Mouse (Mus musculus) heart, postnatal 25 days (tissue): ENCODE results near the gene Ap4e1. TPM values are rescaled to one million over a fixed set of nuclear protein-coding genes. Genes with fewer than 3 reads are reported as not detected.

Experiments used
- DNase-seq: peaks from one replicate; pipeline ENCODE4 v3.0.0; 2022; ENCODE audit warnings: low spot score
- intact Hi-C: fragments of 180-260 bp; cut with DNase I; formaldehyde crosslinking; loops from one replicate; pipeline ENCODE4 v1.15.1; 2025
- total RNA-seq, 2 experiments: library from RNA; stranded (reverse); gene quantifications; 2 replicates each; pipeline ENCODE4 v1.2.3; 2021

The Ap4e1 gene
- total RNA-seq, result 1 to 10 TPM; 7.0 to 7.2 TPM

DNA sequence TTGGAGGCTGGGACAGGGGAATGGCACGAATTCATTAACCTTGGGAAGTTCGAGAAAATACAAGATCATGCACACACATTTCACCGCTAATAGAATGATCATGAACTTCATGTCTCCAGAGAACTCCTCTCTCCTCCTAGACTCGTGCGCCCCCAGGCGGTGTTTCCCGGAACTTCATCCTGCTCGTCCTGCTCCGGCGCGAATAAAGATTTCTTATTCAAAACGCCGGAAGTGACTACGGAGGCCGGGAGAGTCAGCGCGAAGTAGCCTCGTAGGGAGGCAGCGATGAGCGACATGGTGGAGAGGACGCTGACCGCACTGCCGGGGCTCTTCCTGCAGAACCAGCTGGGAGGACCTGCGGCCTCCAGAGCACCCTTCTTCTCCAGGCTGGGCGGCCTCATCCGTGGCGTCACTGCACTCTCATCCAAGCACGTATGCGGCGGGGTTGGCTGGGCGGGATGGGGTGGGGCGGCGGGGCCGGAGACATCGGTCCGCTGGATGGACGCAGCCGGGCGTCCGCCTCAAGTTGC lies at the start of gene Ap4e1:
Gene Ap4e1, plus strand, starts transcription at position 249 of the 530 bp plus-strand sequence.
- DNase-seq, result peak; percentile 87
- intact Hi-C loops, result no loop called here

DNA sequence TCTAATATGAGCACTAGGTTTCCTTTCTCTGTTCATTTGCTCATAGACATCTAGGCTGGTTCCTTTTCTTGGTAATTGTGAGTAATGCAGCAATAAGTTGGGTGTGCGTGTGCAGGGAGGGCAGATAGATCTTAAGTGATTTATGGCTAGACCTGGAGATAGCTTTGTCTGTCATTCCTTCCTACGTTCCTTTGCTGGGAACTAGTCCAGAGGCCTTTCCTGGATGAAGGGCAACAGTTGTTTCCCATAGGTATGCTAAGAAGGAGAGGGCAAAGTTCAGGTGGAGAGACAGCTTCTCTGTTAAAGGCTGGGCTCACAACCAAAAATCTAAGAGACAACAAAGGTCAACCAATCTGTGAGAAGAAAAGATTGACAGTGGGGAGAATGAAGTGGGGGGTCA lies 46.8 kb upstream of the Ap4e1 start:
- DNase-seq, result no peak
- intact Hi-C loops, result no loop called here

DNA sequence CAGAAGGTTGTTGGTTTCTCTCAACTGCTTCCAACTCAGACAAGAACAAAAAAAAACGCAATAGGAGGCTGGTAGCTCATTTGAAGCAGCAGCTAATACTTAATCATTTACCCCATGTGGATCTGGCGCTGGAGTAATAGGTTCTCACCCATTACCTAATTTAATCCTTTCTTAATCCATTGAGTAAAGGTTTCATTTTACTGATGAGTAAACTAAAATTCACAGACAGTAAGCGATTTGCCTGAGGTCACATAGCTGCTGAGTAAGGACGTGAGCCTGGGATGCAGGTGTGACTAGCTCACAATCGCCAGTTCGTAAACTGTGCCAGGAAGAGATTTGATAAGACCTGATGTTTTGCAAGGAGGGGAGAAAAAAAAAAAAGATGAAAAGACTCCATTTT lies 31.1 kb upstream of the Ap4e1 start:
- no peak for DNase-seq
- intact Hi-C loops, result no loop called here

DNA sequence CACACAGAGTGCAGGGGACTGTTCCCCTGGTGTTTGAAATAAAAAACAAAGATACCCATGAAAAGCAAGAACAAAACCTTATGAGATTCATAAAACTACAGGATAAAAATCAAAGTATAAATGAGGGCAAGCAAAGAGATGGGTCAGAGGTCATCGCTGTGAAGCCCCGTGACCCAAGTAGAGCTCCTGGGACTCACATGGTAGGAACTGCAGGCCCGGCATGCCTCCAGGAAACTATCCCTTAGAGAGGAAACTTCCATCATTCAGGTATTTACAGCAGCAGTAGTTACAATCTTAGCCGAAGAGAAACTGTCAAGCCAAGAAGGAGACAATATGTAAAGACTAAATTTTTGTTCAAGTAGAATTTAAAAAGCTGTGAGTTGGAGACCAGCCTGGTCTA lies 25.3 kb upstream of the Ap4e1 start:
- intact Hi-C loops, result no loop called here
- no peak for DNase-seq

DNA sequence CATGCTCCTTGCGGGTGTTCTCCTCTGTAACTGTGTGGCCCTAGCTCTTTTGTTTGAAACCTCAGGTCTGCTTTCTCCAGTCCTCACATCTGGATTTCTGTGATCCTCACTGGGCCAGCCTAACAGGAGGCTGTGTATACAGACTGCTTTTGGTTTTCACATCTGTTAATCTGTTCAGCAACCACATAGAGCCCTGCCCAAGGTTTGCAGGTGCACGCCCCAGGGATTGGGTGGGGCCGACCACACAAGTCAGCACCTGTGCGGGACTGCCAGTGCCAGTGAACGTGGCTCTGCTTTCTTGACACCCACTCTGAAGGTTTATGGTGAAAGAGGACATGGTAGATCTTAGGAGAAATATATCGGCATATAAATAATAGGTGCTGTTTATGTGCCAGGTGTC lies 18.6 kb upstream of the Ap4e1 start:
- intact Hi-C loops, result no loop called here
- no peak for DNase-seq

DNA sequence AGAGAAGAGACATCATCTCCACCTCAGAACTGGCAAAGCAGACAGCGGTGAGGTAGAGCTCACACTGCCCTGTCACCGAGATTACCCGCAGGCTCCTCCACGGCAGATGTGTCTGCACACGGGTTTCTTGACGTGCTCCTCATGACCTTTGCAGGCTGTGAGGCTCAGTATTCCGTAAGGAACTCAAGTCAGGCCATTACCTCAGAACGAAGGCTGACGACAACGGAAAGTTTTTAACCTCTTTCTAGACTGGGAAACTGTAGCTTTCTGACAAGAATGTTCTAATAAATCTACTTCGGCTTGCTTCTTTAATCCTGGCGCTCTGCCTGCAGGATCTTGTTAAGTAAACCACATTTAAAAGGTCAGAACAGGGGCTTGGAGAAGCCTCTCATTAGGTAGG lies 15.8 kb upstream of the Ap4e1 start:
- intact Hi-C loops, result no loop called here
- DNase-seq, result no peak

DNA sequence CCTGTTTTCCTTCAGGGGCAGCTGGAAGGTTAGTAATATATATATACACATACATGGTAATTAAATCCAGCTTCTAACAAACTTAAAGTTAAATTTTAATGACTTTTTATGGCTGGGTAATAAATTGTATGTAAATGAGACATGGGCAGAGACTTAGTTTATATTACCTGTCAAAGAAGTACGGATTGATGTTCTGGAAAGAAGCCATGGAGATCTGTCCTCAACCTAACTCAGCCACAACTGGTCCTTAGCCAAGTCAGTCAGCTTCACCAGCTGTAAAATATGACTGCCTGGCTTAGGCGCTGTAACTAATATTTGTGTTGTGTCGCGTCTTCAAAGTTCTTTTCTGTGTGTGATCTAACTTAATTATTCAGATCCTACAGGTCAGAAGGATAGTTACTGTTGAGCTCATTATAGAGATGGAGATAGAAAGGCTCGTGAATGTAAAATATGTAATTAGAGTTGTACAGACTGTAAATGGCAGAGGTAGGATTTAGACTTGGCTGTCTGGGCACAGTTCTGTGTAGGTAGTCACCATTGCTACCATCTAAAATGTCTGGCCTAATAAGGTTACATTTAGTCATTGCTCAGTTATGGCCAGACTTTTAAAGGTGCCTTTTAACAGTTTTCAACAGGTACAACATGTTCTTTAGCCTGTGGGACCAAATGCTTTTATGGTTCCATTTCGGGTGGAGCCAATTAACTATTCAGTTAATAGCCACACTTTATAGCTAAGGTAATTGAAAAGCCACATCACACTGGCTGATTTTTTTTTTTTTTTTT lies 13.9 kb upstream of the Ap4e1 start:
- no peak for DNase-seq
- intact Hi-C loops, result loop anchor here (1.0 to 5.0 kb wide), 3 partner anchors 62 to 397 kb away; no protein-coding TSS in a partner anchor

DNA sequence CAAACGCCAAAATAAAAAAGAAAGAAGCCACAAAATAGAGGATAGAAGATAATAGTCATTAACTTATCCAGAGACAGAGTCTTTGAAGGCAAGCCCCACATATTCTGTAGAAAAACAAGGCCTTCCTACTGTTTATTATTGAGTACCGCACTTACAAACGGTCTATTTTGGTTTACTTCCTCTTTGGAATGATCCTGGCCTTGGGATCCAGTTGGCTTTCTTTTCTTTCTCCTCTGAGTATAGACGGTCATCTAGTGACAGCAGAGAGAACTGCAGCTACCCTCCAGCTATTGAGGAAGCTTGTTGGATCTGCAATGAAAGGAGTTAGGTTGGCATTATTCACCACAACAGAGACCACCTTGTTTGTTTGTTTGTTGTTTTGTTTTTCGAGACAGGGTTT lies 11.8 kb upstream of the Ap4e1 start:
- no peak for DNase-seq
- intact Hi-C loops, result loop anchor here (5.0 kb wide), 2 partner anchors 159 to 399 kb away; no protein-coding TSS in a partner anchor

DNA sequence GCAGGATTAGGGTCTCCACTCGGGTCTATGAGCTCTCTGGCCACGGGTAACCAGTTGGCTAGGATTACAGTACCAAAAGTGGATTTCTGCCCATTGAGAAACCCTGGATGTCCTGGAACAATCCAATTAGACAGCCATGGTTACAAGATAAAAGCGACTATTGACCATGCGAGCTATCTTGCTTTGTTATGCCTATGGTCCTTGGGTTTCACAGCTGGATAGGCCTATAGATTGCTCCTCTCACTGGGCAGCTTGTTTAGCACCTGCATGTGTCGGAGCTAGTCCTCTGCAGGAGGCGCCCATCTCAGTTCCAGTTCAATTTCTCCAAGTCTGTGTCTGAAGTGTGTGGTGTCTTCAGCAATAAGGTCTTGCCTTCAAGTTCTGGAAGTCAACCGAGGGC lies 10.3 kb upstream of the Ap4e1 start:
- no peak for DNase-seq
- intact Hi-C loops, result loop anchor here (5.0 kb wide), 2 partner anchors 161 to 401 kb away; no protein-coding TSS in a partner anchor

DNA sequence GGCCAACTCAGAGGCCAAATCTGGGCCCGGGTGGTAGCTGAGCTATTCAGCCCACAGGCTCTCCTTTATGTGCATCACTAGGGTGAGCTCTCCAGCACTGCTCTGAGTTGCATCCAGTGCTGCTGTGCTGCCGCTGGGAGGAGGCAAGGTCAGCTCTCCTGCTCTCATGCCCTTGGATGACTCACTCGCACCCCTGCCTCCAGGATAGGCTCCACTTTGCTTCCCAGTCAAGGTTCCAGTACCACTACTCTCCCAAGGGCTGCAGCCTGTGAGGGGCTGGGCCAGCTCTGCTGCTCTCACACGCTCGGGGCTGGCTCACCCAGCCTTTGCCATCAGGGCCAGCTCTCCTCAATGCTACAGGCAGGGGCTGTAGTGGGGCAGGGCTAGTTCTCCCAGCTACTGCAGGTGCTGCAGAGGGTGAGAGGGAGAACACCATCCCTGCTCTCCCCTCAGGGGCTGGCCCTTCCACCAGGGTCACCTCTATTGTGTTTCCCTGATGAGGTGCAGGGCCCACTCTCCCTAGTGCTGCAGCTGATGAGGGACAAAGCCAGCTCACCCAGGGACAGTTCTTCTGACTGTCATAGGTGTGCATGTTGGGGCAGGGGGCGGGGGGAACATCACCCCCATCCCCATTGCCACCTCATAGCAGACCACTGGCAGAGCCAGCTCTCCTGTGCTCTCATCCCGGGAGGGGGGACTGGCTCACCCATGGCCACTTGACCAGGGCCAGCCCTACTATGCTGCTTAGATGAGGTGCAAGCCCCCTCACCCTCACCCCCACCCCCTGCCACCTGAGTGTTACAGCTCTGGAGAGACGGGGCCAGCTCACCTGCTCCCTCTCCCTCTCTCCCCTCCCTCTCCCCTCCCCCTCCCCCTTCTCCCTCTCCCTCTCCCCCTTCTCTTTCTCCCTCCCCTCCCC lies 7.9 kb upstream of the Ap4e1 start:
- no peak for DNase-seq
- intact Hi-C loops, result no loop called here

DNA sequence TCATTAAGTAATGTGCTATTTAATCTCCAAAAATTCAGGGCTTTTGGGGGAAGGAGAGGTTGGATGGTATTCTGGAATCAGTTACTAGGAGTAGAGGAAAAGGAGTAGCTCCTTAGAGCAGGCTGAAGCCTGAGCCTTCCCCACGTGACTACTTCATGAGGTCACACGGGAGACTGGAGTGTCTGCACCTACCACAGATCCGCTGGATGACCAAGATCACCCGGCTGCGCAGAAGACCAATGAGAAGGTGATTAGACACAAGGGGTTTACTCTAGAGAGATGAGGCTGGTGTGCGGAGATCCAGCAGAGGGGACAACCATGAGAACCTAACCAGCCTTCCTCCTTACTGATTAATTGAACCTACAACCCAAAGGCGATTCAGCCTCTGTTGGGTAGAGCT lies 4.5 kb upstream of the Ap4e1 start:
- DNase-seq, result no peak
- intact Hi-C loops, result no loop called here

DNA sequence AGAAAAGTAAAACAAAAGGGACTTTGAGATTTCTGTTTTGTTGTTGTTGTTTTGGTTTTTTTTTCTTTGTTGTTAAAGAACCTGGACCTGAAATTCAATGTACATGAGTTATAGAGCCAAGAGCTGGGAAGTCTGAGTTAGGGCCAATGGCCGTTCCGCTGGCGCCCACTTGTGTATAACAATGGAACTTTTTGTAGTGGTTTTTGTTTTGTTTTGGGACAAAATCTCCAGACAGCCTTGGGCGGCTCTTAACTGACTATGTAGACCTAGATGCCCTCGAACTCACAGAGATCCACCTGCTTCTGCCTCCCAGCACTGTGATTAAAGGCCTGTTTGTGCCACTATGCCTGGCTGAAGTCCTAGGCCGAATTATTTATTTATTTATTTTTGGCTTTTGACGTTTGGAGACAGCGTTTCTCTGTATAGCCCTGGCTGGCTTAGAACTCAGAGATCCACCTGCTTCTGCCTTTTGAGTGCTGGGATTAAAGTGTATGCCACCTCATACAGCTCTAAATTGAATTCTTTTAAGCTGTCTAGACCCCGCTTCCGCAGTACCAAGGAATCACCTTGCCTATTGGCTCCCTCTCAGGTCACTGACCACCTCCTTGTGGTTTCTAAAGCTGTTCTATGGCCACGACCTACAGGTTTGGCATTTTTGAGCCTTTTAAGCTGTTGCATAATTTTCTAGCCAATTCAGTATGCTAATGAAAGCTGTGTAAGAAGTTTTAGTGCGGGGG lies 1.7 kb upstream of the Ap4e1 start:
- no peak for DNase-seq
- intact Hi-C loops, result no loop called here

DNA sequence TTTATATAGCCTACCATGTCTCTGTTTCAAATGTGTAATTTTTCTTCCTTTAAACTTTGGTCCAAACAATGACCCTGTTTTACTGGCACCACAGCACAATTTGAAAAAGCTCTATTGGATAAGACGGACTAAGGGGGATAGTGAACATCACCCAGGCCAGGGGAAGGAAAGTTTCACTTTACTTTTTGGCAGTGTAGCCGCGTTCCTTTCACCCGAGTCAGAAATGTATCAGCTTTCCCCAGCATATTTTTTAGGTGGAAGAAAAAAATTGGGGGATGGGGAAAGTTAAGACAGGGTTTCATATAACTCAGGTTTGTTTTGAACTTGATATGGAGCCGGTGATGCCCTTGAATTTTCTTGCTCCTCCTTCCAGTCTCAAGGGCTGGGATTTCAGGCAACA lies 1.0 kb upstream of the Ap4e1 start:
- no peak for DNase-seq
- intact Hi-C loops, result no loop called here

DNA sequence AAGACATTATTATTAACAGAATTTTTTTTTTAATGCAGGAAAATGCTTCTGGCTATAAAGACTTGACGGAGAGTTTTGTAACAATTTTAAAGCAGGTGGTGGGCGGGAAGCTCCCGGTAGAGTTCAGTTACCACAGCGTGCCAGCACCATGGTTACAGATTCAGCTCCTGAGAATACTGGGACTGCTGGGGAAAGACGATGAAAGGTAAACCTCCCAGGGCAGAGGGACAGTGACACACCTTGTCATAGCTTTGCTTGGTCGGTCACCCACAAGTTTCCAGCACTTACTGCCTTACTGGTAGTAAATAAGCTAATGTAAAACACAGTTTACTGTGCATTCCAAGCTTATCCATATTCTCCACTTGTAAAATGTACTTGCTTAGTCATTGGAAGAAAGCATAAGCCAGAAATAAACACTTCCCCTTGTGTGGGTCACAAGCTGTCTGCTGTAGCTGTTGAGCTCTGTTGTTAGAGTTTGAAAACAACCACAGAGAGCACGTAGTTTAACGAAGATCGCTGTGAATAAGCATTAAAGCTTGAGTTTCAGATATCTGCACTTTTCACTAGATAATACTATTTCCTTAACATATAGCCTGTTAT lies 26.6 kb downstream of the Ap4e1 start:
- DNase-seq, result no peak
- intact Hi-C loops, result no loop called here

DNA sequence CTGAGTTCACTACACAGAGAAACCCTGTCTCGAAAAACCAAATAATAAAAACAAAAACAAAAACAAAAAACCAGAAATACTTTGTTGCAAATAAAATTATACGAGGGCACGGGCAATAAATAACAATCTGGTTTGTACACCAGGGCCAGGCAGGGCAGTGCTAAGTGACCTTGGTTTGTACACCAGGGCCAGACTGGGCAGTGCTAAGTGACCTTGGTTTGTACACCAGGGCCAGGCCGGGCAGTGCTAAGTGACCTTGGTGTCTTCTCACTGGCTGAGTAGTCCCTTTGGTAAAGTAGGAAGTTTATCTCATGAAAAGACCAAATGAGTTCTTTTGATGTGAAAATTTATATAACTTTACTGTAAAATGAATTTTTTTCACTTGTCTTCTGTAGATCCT lies 28.8 kb downstream of the Ap4e1 start:
- DNase-seq, result no peak
- intact Hi-C loops, result no loop called here

DNA sequence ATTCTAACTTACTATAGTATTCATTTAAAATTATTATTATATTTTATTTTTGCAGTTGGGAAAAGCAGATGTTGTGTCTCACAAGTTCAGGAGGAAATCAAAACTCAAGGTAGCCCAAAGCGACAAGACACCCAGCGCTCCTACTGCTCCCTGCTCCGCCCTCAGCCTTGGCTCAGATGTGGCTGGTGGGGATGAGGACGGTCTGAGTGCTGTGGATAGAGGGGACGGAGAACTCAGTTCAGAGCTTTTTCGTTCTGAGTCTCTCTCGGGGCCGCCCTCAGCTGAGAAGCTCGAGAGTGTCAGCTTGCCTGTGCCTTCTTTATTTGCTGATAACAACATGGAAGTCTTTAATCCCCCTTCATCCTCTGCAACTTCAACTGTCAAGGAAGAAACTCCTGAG lies 53.0 kb downstream of the Ap4e1 start:
- no peak for DNase-seq

DNA sequence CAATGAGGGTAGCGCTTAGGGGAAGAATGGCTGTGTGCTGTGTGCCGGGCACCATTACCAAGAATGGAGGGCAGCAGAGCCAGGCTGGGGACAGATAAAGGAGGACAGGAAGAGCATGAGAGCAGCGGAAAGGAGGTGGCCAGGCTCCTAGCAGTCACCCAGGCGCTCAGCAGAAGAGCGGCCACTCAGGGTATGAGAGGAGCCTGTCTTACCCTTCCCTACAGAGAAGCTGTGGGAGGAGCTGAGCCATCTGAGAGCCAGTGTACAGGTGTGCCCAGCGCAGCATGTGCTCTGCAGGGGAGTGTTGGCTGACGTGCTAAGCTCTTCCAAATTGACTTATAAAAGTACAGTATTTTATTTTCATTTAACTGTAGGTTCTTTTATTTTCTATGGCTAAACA lies 60.3 kb downstream of the Ap4e1 start:
- DNase-seq, result no peak
- intact Hi-C loops, result no loop called here

More for the DNA sequence above, 53.0 kb downstream of the Ap4e1 start:
- intact Hi-C loops, result no loop called here

DNA sequence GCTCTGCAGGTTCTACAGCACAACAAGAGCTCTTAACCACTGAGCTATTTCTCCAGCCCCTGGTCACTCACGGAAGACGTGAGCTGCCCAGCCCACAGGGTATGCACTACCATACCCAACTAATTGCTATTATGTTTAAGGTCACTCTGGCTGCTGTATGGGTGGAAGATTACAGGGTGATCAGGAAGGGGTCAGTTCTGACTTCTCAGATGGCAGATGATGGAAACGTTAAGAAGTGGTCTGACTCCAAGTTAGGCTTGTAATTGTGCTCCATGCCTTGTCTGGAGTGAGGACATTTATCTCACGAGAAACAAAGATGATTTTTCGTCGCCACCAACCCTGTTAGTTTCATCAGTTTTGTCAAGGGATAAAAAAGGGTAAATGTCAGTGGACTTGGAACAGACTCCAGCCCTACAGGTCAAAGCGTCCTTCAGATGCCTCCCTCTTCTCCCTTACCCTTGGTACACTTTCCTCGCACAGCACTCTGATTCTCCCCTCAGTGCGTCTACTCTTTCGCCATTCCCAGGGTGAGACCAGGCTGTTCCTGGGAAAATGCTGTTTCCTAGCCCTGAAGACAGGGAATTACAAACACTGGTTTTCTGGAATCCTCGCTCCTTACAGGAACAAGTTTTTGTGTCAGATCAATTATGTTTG lies 61.4 kb downstream of the Ap4e1 start:
- DNase-seq, result no peak
- intact Hi-C loops, result loop anchor here (5.0 kb wide), 1 partner anchor 72 kb away; the partner anchor contains the start of gene Itpripl1

DNA sequence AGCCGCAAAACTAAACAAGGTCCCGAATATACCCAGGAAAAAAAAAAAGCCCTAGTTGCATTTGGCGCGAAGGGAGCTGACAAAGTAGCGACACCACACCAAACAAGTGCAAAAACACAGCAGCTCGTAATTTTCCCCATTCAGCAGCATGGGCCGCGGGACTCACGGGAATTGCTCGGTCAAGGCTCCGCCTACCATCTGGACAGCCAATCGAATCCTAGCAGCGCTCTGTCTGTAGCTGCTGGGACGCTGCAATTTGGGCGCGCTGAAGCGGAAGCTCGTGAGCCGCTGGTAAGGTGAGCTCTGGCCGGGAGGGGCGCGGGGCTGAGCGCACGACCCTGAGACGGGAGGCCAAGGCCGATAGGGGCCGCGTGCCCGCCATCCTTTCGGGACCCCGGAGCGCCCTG lies 61.9 kb downstream of the Ap4e1 start, which contains the start of gene Blvra:
Gene Blvra, plus strand, starts transcription at position 231 of the 407 bp plus-strand sequence.
- intact Hi-C loops, result loop anchor here (5.0 kb wide), 1 partner anchor 72 kb away; the partner anchor contains the start of gene Itpripl1
- peak; percentile 79 for DNase-seq
